Mouse (Mus musculus) Muller cell, postnatal 12 days (primary cell): ENCODE results near the gene Mbd3.
A peak's percentile ranks its signal among the peaks of the same experiment; 100 is the strongest.

Experiments
- DNase-seq: peaks from one replicate; pipeline ENCODE4 v3.0.0-alpha.2; 2015; ENCODE audit errors: inconsistent ontology term

Gene Mbd3

DNA sequence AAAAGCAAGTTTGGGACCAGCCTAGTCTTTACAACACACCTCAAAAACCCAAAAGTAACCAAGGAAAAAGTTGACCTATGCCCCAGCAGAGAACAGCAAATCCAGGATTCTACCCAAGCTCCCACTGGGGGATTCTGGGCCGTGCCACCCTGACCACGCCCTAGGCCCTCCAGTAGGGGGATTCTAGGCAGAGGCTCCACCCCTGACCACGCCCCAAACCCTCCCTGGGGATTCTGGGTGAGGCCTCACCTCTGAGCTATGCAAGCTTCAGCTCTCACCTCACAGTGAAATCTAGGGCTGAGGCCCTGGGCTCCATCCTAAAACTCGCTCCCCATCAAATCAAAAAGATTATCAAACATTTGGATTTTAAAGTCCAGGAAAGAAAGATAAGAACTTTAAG lies 24.2 kb upstream of the Mbd3 start:
- no peak for DNase-seq

DNA sequence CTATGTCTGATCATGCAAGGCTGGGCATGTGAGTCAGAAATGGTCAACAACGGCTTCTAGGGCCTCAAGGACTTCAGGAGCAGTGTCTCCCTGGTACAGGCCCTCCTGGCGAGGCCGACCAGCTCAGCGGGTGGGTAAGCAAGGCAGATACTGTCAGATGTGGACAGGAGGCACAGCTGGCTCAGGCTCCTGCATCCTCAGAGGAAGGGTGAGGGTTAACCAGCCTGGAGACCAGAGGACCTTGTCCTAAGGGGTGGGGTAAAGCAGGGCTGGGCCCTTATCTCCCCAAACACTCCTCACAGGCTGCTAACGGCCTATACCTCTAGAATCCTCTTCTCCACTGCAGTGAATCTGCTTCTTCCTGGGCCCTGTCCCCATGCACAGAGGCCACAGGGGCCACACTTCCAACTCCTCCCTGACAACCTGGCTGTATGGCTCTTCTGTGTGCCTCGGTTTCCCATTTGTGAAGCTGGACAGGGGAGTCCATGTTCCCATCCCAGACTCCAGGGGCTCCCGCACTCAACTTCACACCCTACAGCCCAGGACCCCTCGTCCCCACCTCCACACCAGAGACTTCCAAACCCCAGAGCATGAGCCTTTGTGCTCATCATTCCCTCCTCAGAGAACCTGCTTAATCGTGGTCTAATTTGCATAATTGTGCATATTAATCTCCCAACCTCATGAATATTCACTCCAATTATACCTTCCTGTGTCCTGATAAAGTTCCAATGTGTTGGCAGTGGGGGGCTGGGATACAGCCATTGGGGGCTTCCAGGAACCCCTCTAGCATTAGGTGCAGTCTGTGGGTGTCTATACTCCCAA lies 22.5 kb upstream of the Mbd3 start:
- no peak for DNase-seq

DNA sequence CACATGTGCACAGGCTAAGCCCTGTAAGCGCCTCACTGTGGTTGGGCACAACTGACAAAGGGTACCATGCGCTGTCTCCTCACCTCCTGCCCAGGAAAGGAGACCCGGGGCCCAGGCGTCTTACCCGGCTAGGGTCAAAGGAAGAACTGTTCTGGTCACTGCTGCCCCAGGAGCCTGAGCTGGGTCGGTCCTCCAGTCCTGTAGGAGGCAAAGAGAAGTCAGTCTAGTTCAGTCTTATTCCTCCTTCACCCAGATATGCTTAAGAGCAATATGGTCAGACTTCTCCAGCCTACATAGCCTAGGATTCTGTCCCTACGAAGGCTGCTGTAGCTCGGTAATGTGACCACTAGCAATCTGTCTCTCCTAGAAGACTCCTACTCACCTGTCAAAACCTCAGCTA lies 21.9 kb upstream of the Mbd3 start:
- DNase-seq: no peak

DNA sequence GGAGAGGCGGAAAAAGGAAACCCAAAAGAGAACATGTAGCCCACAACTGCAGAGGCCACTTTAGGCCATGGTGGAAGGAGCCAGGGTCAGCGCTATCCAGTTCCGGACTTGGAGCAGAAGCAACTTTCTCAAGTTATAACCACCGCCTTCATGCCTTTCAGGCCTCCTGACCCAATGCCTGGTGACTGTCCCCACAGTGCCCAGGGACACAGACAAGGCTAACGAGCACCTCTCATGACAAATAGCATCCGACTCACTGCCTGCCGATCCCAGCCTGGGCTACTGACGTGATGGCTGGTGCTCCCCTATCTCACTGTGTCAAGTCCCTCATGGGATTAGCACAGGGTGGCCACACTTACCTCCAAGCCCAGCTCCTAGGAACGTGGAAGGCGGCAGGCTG lies 21.4 kb upstream of the Mbd3 start:
- no peak for DNase-seq

DNA sequence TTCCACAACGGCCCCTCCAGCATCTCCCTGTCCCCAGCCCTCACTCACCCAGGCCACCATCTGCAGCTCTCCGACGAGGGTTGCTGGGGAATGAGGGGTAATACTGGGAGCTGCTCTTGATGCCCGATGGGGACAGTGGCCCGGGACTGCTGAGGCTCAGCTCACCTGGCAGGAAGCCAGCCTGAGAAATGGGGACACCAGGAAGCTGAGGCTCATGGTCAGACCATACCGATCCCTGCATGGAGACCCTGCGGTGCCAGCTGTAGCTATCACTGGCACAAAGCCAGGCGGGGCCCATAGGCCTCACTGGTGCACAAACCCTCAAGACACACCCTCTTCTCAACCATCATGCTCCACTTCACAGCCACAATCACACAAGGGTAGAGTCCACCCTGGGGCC lies 20.1 kb upstream of the Mbd3 start:
- DNase-seq: peak; percentile 63

DNA sequence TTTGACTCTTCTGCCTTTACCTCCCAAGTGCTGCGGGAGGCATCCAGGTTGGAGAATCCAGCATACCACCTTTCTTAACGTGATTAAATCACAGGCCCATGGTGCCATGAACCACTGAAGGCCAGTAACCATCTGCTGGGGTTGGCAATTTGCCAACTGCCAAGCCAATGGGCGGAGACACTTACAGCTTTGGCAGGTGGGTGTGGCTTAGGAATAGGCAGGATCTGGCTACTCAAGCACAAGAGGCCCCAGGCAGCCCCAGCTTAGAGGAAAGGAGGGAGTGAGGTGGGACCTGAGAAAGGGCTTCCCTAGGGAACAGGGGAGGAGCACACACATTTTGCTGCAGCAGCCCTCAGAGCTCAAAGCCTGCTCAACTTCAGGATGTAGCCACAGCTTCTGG lies 19.0 kb upstream of the Mbd3 start:
- DNase-seq: peak; percentile 65

DNA sequence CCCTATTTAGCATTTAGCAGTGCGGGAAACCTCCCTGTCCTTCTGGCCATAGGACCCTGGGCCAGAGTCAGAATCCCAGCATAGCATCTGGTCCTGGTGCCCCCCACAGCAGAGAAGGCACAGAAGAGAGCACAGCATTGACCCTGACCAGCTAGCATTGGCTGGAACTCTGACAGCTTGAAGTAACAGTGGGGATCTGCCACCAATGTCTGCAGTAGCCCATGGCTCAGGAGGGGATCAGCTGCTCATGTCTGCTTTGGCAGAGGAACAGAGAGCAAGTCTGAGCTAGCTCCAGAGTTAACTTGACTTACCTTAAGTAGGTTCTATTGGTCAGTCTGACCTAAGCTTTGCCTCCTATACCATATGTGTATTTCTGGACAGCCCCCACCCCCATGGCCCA lies 18.5 kb upstream of the Mbd3 start:
- no peak for DNase-seq

DNA sequence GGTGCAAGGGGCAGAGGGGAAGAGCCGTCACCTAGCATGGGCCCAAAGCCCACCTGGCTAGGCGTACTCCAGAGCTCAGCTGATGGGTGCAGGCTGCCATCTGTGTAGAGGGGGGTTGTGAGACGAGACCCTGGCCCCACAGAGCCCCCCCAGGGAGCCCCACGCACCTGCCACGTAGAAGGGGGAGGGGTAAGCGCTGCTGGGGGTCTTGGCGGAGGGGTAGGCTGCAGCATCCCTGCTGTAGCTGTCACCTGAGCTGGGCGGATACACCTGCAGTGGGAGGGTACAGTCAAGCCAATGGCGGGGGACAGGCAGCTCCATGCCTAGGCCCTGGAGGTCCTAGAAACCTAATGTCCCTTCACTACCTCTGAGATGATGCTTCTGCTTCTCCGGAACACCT lies 18.0 kb upstream of the Mbd3 start:
- DNase-seq: no peak

DNA sequence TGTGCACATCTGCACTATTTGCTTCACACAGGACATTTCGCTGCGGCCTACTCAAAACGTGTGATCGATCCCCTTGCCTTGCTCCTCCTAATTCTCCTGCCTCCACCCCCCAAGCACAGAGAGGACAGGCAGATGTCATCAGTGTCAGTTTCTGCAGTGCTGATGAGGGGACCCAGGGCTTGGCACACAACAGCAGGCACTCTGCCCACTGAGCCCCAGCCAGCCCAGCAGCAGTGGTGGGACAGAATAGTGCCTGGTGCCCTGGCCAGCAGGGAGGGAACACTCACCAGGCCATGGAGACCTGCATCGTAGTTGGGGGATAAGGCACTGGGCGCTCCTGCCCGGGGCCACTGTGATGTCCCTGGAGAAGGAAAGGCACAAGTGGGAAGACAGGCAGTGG lies 16.2 kb upstream of the Mbd3 start:
- DNase-seq: no peak

DNA sequence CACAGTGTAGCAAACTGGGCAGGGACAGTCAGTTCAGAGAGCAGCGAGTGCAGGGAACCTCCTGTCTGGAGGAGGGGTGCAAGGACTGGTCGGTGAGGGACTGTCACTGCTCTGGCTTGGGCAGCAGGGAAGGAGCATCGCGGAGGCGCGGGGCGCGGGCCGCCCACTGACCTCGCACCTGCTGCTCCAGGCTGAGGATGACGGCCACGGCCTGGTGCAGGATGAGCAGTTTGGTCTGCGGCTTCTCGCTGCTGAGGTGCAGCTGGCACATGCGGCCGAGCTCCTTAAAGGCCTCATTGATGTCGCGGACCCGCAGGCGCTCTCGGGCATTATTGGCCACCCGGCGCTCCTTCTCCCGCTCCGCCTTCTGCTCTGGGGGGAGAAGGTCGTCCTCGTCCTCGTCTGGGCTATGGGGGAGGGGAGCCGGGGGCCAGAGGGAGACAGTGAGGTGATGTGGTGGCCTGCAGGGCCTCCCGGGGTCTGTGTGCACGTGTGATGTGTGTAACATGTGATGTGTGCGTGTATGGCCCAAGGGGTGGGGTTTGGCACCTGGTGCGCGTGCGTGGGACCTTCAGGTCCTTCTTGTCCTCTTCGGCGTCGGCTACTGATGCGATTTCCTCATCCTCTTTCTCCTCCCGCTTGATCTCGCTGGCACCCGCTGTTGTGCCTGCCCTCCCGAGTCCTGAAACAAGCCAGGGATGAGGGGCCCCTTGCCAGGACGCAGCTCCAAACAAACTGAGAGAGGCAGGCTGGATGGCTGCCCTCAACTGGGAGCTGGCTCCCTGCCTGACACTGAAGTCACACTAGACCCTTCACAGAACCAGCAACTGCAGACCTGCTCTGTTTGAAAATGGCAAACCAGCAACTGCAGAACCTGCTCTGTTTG lies 13.5 kb upstream of the Mbd3 start:
- DNase-seq: peak; percentile 93

DNA sequence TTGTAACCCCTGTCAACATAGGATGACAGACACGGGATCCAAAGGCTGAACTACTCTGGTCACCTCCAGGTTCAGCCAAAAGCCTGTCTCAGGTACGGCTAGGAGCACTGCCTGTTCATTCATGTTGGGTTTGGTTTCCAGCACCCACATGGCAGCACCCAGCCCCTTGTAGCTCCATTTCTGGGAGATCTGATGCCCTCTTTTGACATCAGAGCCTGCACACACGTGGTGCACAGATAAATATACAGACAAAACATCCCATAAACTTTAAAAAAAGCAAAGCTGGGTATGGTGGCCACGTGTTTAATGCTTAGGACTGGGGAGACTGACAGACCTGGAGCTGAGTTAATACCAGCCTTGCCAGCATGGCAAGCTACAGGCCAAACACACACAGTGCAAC lies 8.6 kb upstream of the Mbd3 start:
- no peak for DNase-seq

DNA sequence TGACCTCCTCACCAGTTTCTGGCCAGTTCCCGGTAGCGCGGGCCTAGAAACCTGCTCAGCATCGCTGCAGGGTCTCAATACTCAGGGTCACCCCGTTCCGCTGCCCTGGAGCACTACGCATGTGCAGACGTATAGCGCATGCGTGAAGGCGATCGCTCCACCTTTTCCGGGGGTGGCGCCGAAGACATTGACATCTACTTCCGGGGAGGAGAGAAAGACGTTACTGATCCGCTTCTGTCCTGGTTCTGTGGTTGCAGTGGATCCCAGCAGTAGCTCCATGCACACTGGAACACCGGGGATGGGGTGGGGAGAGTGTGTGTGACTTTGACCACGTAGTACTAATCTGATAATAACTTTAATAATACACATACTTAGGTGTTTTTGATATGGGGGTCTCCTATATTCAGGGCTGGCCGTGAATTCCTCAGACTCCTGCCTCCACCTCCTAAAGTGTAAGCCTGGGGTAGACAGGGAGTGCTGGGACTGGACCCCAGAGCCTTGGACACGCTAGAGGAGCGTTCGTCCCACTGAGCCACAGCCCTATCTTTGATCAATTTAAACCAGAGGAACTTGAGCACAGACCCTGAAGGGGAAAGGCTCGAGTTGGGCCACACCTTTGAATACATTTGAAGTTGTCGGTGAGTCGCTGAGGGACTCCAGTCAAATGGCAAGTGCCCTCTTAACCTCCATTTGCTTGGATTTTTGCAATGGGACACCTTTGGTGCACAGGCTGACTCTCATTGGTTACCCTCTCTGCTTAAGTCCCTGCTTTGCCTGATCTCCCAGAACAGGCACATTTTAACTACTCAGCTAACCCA lies 7.5 kb upstream of the Mbd3 start, which contains the start of gene Uqcr11:
Gene Uqcr11, minus strand, starts transcription at position 147 of the 818 bp plus-strand sequence.
- peak; percentile 93 for DNase-seq

DNA sequence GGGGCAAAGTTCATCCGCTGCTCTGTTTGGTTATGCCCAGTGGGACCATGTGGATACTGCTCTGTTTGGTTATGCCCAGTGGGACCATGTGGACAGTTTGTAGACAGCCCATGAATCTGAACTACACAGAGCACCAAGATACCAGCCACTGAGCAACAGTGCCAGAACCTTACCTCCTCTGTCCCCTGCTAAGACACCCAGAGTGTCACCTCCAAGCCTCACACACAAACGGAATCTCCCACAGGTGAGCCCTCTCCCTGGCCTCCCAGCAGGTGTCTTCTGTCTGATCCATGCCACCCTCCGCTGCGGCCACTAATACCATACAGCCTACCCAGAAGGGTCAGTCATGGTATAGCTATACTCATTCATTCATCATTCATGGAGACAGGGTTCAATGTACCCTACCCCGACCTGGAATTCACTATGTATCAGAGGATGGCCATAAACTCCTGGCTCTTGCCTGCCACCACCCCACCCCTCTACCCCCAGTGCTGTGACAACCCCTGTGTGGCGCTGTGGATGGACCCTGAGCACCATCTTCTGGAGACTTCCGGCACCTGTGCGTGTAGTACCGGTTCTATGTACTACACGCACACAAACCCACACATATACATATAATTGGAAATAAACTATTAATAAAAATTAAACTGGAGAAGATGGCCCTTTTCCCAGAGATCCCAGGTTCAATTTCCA lies 6.3 kb upstream of the Mbd3 start:
- DNase-seq: no peak

DNA sequence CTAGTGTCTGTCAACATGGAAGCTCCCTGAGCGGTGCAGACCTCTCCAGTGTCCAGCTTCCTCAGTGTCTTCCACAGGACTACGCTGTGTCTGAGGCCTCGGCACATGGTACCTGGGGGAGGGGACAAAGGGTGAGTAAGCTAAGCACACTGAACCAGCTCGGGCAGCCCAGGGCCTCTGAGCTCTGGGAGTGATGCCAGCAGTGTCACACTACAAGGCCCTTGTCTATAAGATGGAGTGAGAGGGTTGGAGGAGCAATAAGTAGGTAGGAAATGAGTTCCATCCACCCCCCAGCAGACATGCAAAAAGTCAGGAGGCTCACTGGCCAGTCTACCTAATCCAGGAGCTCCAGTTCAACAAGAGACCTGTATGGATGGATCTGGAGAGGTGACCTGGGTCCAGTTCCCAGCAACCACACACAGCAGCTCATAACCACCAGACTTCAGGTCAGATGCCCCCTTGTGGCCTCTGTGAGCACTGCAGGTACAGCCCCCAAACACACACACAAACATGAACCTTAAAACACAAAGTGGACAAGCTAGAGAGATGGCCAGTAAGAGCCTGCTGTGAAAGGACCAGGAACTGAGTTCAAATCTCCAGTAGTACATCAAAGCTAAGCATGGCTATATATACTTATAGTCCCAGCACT lies 3.8 kb upstream of the Mbd3 start:
- no peak for DNase-seq

DNA sequence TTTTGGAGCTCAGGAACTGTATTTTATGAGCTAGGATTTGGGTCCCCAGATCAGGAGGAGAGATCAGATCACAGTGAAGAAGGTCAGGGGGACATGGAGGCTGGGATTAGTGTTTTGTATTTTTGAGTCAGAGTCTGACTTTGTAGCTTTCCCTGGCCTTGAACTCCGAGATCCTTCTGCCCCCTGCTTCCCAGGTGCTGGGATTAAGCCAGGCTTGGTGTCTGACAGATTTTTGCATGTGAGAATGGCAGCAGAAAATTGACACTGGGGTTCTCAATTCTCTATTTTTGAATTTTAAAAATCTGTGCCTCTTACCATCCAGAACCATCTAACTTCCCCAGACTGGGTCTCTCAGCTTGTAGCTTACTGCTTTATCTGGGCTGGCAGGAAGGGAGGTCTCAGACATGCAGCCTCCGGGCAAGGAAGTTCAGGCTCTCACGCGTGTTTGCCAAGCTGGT lies 1.4 kb upstream of the Mbd3 start:
- DNase-seq: no peak

DNA sequence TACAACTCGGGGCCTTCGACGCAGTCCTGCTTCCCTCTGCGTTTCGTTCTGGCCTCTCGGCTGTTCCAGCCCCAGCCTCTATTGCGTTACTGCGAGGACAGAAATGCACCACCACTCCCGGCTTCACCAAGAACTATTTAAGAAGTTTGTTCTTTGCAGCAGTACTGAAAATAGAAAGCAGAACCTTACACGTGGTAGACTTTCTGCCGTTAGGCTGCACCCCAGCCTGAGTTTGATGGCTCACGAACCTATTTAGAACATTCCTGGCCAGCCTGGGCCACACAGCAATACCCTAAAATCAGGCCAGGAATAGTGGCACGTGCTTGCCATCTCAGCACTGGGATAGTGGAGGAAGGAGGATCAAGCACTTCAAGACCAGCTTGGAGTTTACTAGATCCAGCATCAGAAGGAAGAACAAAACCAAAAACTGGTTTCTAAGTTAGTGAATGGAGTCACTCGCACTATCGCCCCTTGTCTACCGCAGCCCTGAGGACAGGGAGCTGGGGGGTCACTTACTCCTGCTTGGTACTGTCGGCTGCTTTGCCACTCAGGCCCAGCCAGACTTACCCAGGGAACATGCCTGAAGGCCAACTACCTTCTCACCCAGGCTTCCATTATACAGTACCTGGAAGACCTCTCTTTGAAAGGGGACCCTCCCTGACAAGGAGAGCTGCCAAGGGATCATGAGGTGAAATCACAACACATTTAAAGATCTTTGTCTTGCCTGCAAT lies 788 bp upstream of the Mbd3 start:
- DNase-seq: no peak

DNA sequence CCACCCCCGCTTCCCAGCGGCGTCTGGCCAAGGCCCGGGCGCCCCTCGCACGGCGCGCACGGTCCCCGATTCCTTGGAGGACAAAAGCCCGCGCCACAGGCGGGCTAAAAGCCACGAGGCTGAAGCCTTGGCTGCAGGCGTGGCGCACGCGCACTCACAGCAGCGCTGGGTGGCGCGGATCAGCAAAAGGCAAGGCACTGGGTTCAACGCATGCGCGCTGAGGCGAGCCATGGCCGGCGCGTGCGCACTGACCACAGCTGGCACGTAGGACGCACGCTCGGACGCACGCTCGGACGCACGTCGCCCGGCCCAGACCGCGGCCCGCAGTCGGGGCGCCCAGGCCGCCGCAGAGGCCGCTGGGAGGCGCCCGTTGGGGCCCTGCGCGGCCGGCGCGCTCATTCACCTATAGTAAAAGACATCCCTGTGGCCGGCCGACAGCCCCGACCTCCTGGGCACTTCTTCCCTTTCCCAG lies 595 bp downstream of the Mbd3 start:
- peak; percentile 98 for DNase-seq

DNA sequence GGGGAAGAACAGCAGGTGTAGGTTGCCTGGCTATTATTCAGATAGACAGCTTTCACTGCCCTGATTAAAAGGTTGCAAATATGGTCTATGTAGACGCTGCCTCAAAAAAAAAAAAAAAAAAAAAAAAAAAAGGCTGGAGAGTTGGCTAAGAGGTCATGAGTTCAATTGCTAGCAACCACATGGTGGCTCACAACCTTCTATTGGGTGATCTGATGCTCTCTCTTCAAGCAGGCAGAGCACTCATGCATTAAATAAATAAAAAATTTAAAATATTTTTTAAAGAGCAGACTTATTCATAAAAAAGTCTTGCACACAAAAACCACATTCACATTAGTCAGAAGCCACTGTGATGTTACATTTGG lies 1.2 kb downstream of the Mbd3 start:
- DNase-seq: no peak

DNA sequence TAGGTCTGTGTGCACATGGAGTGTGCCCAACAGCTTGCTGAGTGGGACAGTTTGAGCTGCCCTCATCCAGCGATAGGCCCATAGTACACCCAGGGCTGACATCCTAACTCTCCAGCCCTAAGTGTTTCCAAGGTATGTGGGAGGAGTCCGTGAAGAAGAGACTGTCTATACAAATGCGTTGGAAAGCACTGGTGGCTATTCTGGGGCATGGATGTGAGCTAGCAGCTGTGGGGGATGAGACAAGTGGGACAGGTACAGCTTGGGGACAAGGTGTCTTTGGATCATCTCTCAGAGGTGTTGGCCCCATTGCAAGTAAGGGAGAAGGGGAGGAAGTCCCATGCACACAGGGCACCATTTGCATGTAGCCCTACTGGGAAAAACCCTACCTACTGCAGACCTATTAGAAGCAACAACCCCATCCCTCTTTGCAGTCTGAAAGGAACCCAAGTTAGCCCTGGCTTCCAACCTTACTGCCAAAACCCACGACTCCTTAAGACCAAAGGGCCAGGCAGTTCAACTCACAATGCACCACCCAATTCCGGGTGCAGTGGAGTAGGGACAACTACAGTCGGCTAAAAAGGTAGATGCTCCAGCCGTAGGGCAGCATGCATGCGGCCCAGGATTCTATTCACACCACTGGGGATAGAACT lies 1.7 kb downstream of the Mbd3 start:
- DNase-seq: no peak
